Mouse (Mus musculus) embryonic facial prominence, embryonic 11.5 days (tissue): ENCODE results near the gene Olfr1338. TPM values are rescaled to one million over a fixed set of nuclear protein-coding genes. Genes with fewer than 3 reads are reported as not detected.

Experiments used
- ATAC-seq: fragments of 200-750 bp; cut with Nextera tagmentation; replicated peaks from 2 replicates; pipeline ENCODE4 v1.8.0; 2017; ENCODE audit warnings: low read depth; ENCODE audit not compliant: insufficient number of reproducible peaks, low FRiP score, low TSS enrichment
- DNase-seq: peaks from one replicate; pipeline ENCODE4 v3.0.0-alpha.2; 2015; ENCODE audit warnings: low spot score
- H3K27ac ChIP-seq: fragments of 300-500 bp; sonication (generic); replicated peaks from 2 replicates; pipeline ENCODE4 v1.5.1; 2014; ENCODE audit warnings: mild to moderate bottlenecking, low read depth, low read length, control low read depth
- H3K27me3 ChIP-seq: fragments of 300-500 bp; sonication (generic); 2 replicates; pipeline ENCODE4 v1.6.1; 2014; ENCODE audit warnings: mild to moderate bottlenecking, low read length, moderate library complexity, mixed read lengths; ENCODE audit not compliant: control insufficient read depth, insufficient read depth
- H3K36me3 ChIP-seq: fragments of 300-500 bp; sonication (generic); replicated peaks from 2 replicates; pipeline ENCODE4 v1.6.1; 2014; ENCODE audit warnings: low read depth, mild to moderate bottlenecking, low read length, moderate library complexity, mixed read lengths; ENCODE audit not compliant: control insufficient read depth, insufficient read depth
- H3K4me1 ChIP-seq: fragments of 300-500 bp; sonication (generic); 2 replicates; pipeline ENCODE4 v1.6.1; 2014; ENCODE audit warnings: low read length, mixed read lengths; ENCODE audit not compliant: control insufficient read depth, insufficient read depth
- H3K4me2 ChIP-seq: fragments of 300-500 bp; sonication (generic); 2 replicates; pipeline ENCODE4 v1.6.1; 2014; ENCODE audit warnings: low read depth, mild to moderate bottlenecking, control low read depth, low read length, moderate library complexity
- H3K4me3 ChIP-seq: fragments of 300-500 bp; sonication (generic); 2 replicates; pipeline ENCODE4 v1.5.1; 2014; ENCODE audit warnings: low read depth, low read length, control low read depth
- H3K9ac ChIP-seq: fragments of 300-500 bp; sonication (generic); replicated peaks from 2 replicates; pipeline ENCODE4 v1.6.1; 2014; ENCODE audit warnings: mild to moderate bottlenecking, control low read depth, low read length
- H3K9me3 ChIP-seq: fragments of 300-500 bp; sonication (generic); replicated peaks from 2 replicates; pipeline ENCODE4 v1.6.1; 2016; ENCODE audit warnings: mild to moderate bottlenecking, low read length, inconsistent platforms, mixed read lengths; ENCODE audit not compliant: control insufficient read depth
- WGBS: fragments of 180-500 bp; shearing (Covaris S2); extraction: QIAGEN DNeasy Blood & Tissue Kit; methylation state at CpG from one replicate; pipeline ENCODE4 v1.1.7; 2014; 5-methylcytosine and 5-hydroxymethylcytosine counted together
- polyA plus RNA-seq: library from polyadenylated mRNA; unstranded; fragments of >200 nt; fragmentation: Nextera tagmentation; extraction: Ambion mirVana; gene quantifications from 2 replicates; pipeline ENCODE4 v1.2.1, GENCODE M21; 2014

The Olfr1338 gene
- polyA plus RNA-seq, 1 experiment from 2014 or later: not detected

GRCm38 (mm10) chr4:118719838-118720237, 38.7 kb downstream of the Olfr1338 start, which contains the start of gene Olfr1340:
Gene Olfr1340, plus strand, starts transcription at chr4:118720138.
- no peaks in the 10 kb centered on the region for H3K36me3 ChIP-seq
- DNase-seq: no peak
- no peak for ATAC-seq
- H3K4me2 ChIP-seq: no peak within 1 kb of the TSS
- no peak within 1 kb of the TSS for H3K27ac ChIP-seq
- H3K4me3 ChIP-seq: no peak within 1 kb of the TSS
- no peaks in the 10 kb centered on the region for H3K9me3 ChIP-seq
- no peaks in the 10 kb centered on the region for H3K27me3 ChIP-seq
- H3K9ac ChIP-seq: no peak within 1 kb of the TSS
- no peaks in the 10 kb centered on the region for H3K4me1 ChIP-seq

- Histone ChIP-seq H3K9ac (no peak overlapping the region), H3K4me2 (no peak overlapping the region), H3K27me3 (no peaks in the 10 kb centered on the region), H3K36me3 (no peaks in the 10 kb centered on the region), H3K27ac (no peak overlapping the region), H3K4me3 (no peak overlapping the region), H3K4me1 (no peaks in the 10 kb centered on the region), H3K9me3 (no peaks in the 10 kb centered on the region)
- DNase-seq (no peak), ATAC-seq (no peak)
- 18% methylated on average over 1 of the region's 1 CpGs for WGBS
These were observed 46.9 kb downstream of the Olfr1338 start for GRCm38 (mm10) chr4:118711656-118712055.

GRCm38 (mm10) chr4:118708086-118708485, 50.5 kb downstream of the Olfr1338 start:
- no peaks in the 10 kb centered on the region for H3K9me3 ChIP-seq
- no peak overlapping the region for H3K27ac ChIP-seq
- H3K9ac ChIP-seq: no peak overlapping the region
- H3K4me2 ChIP-seq: no peak overlapping the region
- no peaks in the 10 kb centered on the region for H3K36me3 ChIP-seq
- DNase-seq (no peak), ATAC-seq (no peak)
- 84% methylated on average over 5 of the region's 5 CpGs for WGBS
- no peak overlapping the region for H3K4me3 ChIP-seq
- H3K27me3 ChIP-seq: no peaks in the 10 kb centered on the region; the same call in 1 of the 2 replicates
- H3K4me1 ChIP-seq: no peaks in the 10 kb centered on the region

- DNase-seq: no peak
- no peaks in the 10 kb centered on the region; the same call in 1 of the 2 replicates for H3K27me3 ChIP-seq
These were observed 55.3 kb downstream of the Olfr1338 start, which contains the start of gene Olfr1341 for GRCm38 (mm10) chr4:118703223-118703622. Gene Olfr1341, plus strand, starts transcription at chr4:118703523.

More at GRCm38 (mm10) chr4:118703223-118703622, 55.3 kb downstream of the Olfr1338 start, which contains the start of gene Olfr1341:
- Histone ChIP-seq H3K4me2 (no peak within 1 kb of the TSS), H3K27ac (no peak within 1 kb of the TSS), H3K9ac (no peak within 1 kb of the TSS), H3K36me3 (no peaks in the 10 kb centered on the region), H3K9me3 (no peaks in the 10 kb centered on the region), H3K4me3 (no peak within 1 kb of the TSS), H3K4me1 (no peaks in the 10 kb centered on the region)
- ATAC-seq: no peak
- 80% methylated on average over 3 of the region's 3 CpGs for WGBS

Other genes with a start within 250 kb of the Olfr1338 start
- 2.5 and 3.1 TPM in 2 replicates for gene 2610528J11Rik, start 231.7 kb downstream of the Olfr1338 start, polyA plus RNA-seq
- 0.90 and 1.4 TPM in 2 replicates for gene Tmem125, start 214.7 kb downstream of the Olfr1338 start, polyA plus RNA-seq
- gene Cfap57, start 138.0 kb downstream of the Olfr1338 start, polyA plus RNA-seq: 0.42 and 0.79 TPM in 2 replicates
- 180 and 191 TPM in 2 replicates for gene Ebna1bp2, start 137.9 kb downstream of the Olfr1338 start, polyA plus RNA-seq
- not detected in 2 replicates for gene Olfr62, start 99.8 kb downstream of the Olfr1338 start, polyA plus RNA-seq
- 0.33 TPM in 1 of 2 replicates, not detected in the other for gene Olfr1342, start 66.0 kb downstream of the Olfr1338 start, polyA plus RNA-seq
- 0.08 TPM in 2 replicates for gene Olfr1341, start 55.2 kb downstream of the Olfr1338 start, polyA plus RNA-seq
- gene Olfr1340, start 38.6 kb downstream of the Olfr1338 start, polyA plus RNA-seq: not detected in 2 replicates
- not detected in 2 replicates for gene Olfr1339, start 26.6 kb downstream of the Olfr1338 start, polyA plus RNA-seq
- gene Olfr1337, start 23.8 kb upstream of the Olfr1338 start, polyA plus RNA-seq: not detected in 2 replicates
- not detected in 2 replicates for gene Olfr1335, start 51.2 kb upstream of the Olfr1338 start, polyA plus RNA-seq
- not detected in 2 replicates for gene Olfr1333, start 77.5 kb upstream of the Olfr1338 start, polyA plus RNA-seq
- not detected in 2 replicates for gene Olfr1331, start 105.9 kb upstream of the Olfr1338 start, polyA plus RNA-seq
- not detected in 2 replicates for gene Olfr1330, start 129.9 kb upstream of the Olfr1338 start, polyA plus RNA-seq
- gene Olfr1329, start 158.7 kb upstream of the Olfr1338 start, polyA plus RNA-seq: not detected in 2 replicates
- gene Olfr1328, start 179.9 kb upstream of the Olfr1338 start, polyA plus RNA-seq: not detected in 2 replicates
- gene Lao1, start 202.8 kb upstream of the Olfr1338 start, polyA plus RNA-seq: not detected in 2 replicates